Mouse (Mus musculus) cortical plate, adult 2 months (tissue): Measurements from ENCODE around the gene Srsf11.

Experiments used
- CTCF ChIP-seq: fragments of 200-500 bp; IDR thresholded peaks from 2 replicates; pipeline ENCODE4 v1.5.1; 2011; ENCODE audit warnings: mild to moderate bottlenecking, control low read depth, low read length; ENCODE audit not compliant: insufficient read depth; ENCODE audit errors: extremely low read depth
- POLR2A ChIP-seq: fragments of 200-500 bp; IDR thresholded peaks from 2 replicates; pipeline ENCODE4 v1.6.1; 2011; ENCODE audit warnings: mild to moderate bottlenecking, low read length, control low read depth; ENCODE audit not compliant: insufficient read depth; ENCODE audit errors: extremely low read depth

DNA sequence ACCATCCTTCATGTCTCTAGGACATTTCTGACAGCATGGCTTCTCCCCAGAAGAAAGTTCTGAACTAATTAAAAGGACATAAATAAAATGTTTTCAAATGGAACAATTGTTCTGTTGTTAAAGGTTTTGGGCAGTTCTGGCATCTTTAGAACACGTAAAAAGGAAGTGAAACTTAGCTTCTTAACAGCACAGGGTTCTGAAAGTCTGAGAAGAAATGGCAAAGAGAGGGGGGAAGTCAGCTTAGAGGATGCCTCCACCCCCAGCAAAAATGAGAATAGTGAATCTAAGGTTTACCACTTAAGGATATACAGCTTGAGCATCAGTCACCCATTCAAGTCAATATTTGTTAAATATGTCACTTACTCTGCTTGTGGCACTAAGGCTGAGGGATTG, 40.9 kb upstream of the Srsf11 start:
- TF ChIP-seq CTCF (no peak), POLR2A (no peak)
